Mouse (Mus musculus) CH12.LX (cell line): ENCODE measurements around the gene Mrrf. TPM values are rescaled to one million over a fixed set of nuclear protein-coding genes. Genes with fewer than 3 reads are reported as not detected.

Experiments
- DNase-seq: peaks from one replicate; pipeline ENCODE4 v3.0.0-alpha.2; 2013; ENCODE audit errors: extremely low read depth
- H3K27ac ChIP-seq: 2 replicates; pipeline ENCODE4 v1.5.1; 2012; ENCODE audit warnings: low read depth, mild to moderate bottlenecking, control low read depth, moderate library complexity; ENCODE audit not compliant: insufficient read depth
- H3K27me3 ChIP-seq: replicated peaks from 2 replicates; pipeline ENCODE3; 2012; ENCODE audit warnings: inconsistent platforms
- H3K36me3 ChIP-seq, 2 experiments: replicated peaks in 1 of 2; 2 replicates each; pipeline versions ENCODE3 to v1.6.1; 2012; ENCODE audit warnings: inconsistent platforms in 1 of 2, low read length in 1 of 2, mild to moderate bottlenecking in 1 of 2, mixed read lengths in 1 of 2, moderate library complexity in 1 of 2; ENCODE audit not compliant: control insufficient read depth in 1 of 2, insufficient read depth in 1 of 2
- H3K4me1 ChIP-seq, 2 experiments: 2 replicates each; pipeline ENCODE4 v1.6.1; 2012; ENCODE audit warnings: inconsistent platforms in 1 of 2, moderate library complexity in 1 of 2; ENCODE audit not compliant: insufficient read depth in 2 of 2, control insufficient read depth in 1 of 2
- H3K4me2 ChIP-seq: 2 replicates; pipeline ENCODE4 v1.6.1; 2012; ENCODE audit warnings: low read depth, mild to moderate bottlenecking, control low read depth; ENCODE audit not compliant: poor library complexity, insufficient read depth, severe bottlenecking
- H3K4me3 ChIP-seq, 3 experiments: fragments of 150-350 bp in 1 of 3; sonication (generic) in 1 of 3; replicated peaks in 1 of 3; 2 replicates each; pipeline versions ENCODE3 to v1.5.1; 2011 to 2012; ENCODE audit warnings: low read depth in 2 of 3, low read length in 2 of 3, mild to moderate bottlenecking in 2 of 3, moderate library complexity in 2 of 3, control low read depth in 1 of 3, improper control_type of control experiment in 1 of 3, inconsistent platforms in 1 of 3, mixed read lengths in 1 of 3; ENCODE audit not compliant: poor library complexity in 1 of 3
- H3K79me2 ChIP-seq: replicated peaks from 2 replicates; pipeline ENCODE4 v1.6.1; 2012; ENCODE audit warnings: mild to moderate bottlenecking, moderate library complexity; ENCODE audit not compliant: control insufficient read depth, poor library complexity, insufficient read depth, severe bottlenecking; ENCODE audit errors: extremely low read depth
- H3K9ac ChIP-seq: 2 replicates; pipeline ENCODE4 v1.6.1; 2012; ENCODE audit warnings: low read depth, mild to moderate bottlenecking, control low read depth, moderate library complexity; ENCODE audit not compliant: insufficient read depth
- H3K9me3 ChIP-seq: replicated peaks from 2 replicates; pipeline ENCODE3; 2012; ENCODE audit warnings: low read length, inconsistent platforms, mixed read lengths
- CHD1 ChIP-seq: IDR thresholded peaks from 2 replicates; pipeline ENCODE4 v1.6.1; 2012; ENCODE audit warnings: low read depth, low read length, improper control_type of control experiment, inconsistent platforms
- CHD2 ChIP-seq: IDR thresholded peaks from 2 replicates; pipeline ENCODE4 v1.6.1; 2011; ENCODE audit warnings: low read length, improper control_type of control experiment
- CTCF ChIP-seq, 2 experiments: IDR thresholded peaks in 1 of 2; conservative IDR thresholded peaks in 1 of 2; 2 replicates each; pipeline ENCODE4 v1.5.1; 2011 to 2012; ENCODE audit warnings: low read depth in 2 of 2, low read length in 2 of 2, improper control_type of control experiment in 1 of 2, inconsistent platforms in 1 of 2, mild to moderate bottlenecking in 1 of 2, moderate library complexity in 1 of 2
- ELF1 ChIP-seq: IDR thresholded peaks from 2 replicates; pipeline ENCODE4 v1.6.1; 2014; ENCODE audit warnings: low read depth, mild to moderate bottlenecking, inconsistent platforms, low read length, improper control_type of control experiment
- IRF4 ChIP-seq: IDR thresholded peaks from 2 replicates; pipeline ENCODE4 v1.6.1; 2014; ENCODE audit warnings: low read depth, mild to moderate bottlenecking, inconsistent platforms, low read length, improper control_type of control experiment
- JUN ChIP-seq: IDR thresholded peaks from 2 replicates; pipeline ENCODE4 v1.6.1; 2011; ENCODE audit warnings: low read depth, mild to moderate bottlenecking, low read length, improper control_type of control experiment, moderate library complexity; ENCODE audit not compliant: insufficient read depth
- KAT2A ChIP-seq: IDR thresholded peaks from 2 replicates; pipeline ENCODE4 v1.6.1; 2012; ENCODE audit warnings: low read length, improper control_type of control experiment, inconsistent platforms; ENCODE audit not compliant: insufficient replicate concordance
- MAZ ChIP-seq: IDR thresholded peaks from 2 replicates; pipeline ENCODE4 v1.6.1; 2012; ENCODE audit warnings: low read depth, mild to moderate bottlenecking, inconsistent platforms, low read length, improper control_type of control experiment, moderate library complexity
- MYC ChIP-seq: IDR thresholded peaks from 2 replicates; pipeline ENCODE4 v1.6.1; 2011; ENCODE audit warnings: low read depth, mild to moderate bottlenecking, improper control_type of control experiment, low read length
- NELFE ChIP-seq: IDR thresholded peaks from 2 replicates; pipeline ENCODE4 v1.6.1; 2011; ENCODE audit warnings: low read depth, low read length, improper control_type of control experiment
- NRF1 ChIP-seq: IDR thresholded peaks from 2 replicates; pipeline ENCODE4 v1.6.1; 2014; ENCODE audit warnings: low read depth, mild to moderate bottlenecking, inconsistent platforms, low read length, improper control_type of control experiment, moderate library complexity
- POLR2AphosphoS2 ChIP-seq: IDR thresholded peaks from 2 replicates; pipeline ENCODE4 v1.6.1; 2011; ENCODE audit warnings: low read depth, low read length, improper control_type of control experiment
- RAD21 ChIP-seq: IDR thresholded peaks from 2 replicates; pipeline ENCODE4 v1.6.1; 2011; ENCODE audit warnings: low read depth, mild to moderate bottlenecking, low read length, improper control_type of control experiment, moderate library complexity
- RCOR1 ChIP-seq: conservative IDR thresholded peaks from 2 replicates; pipeline ENCODE4 v1.6.1; 2012; ENCODE audit warnings: low read depth, mild to moderate bottlenecking, inconsistent platforms, low read length, improper control_type of control experiment
- SIN3A ChIP-seq: IDR thresholded peaks from 2 replicates; pipeline ENCODE4 v1.6.1; 2012; ENCODE audit warnings: low read length, improper control_type of control experiment, inconsistent platforms
- SMC3 ChIP-seq: IDR thresholded peaks from 2 replicates; pipeline ENCODE4 v1.6.1; 2011; ENCODE audit warnings: low read depth, low read length, improper control_type of control experiment
- UBTF ChIP-seq: IDR thresholded peaks from 2 replicates; pipeline ENCODE4 v1.6.1; 2012; ENCODE audit warnings: low read depth, mild to moderate bottlenecking, inconsistent platforms, low read length, improper control_type of control experiment, moderate library complexity
- USF1 ChIP-seq: IDR thresholded peaks from 2 replicates; pipeline ENCODE4 v1.6.1; 2014; ENCODE audit warnings: low read depth, mild to moderate bottlenecking, inconsistent platforms, low read length, improper control_type of control experiment
- dilution Hi-C: fragments of 300-500 bp; cut with MboI; formaldehyde crosslinking; loops from 2 replicates; pipeline ENCODE4 v1.14.3; 2020; ENCODE audit warnings: low sequenced_read_pairs; ENCODE audit not compliant: extremely low pct_unique_long_range_greater_than_20kb, extremely low pct_ligation_motif_present
- in situ Hi-C: fragments of 300-500 bp; cut with MboI; formaldehyde crosslinking; loops from 3 replicates; pipeline ENCODE4 v1.14.3; 2019; ENCODE audit warnings: low sequenced_read_pairs, low pct_ligation_motif_present, low pct_unique_long_range_greater_than_20kb, mixed read lengths
- polyA plus RNA-seq: library from polyadenylated mRNA; unstranded; fragments of >175 nt; gene quantifications from 2 replicates; pipeline ENCODE4 v1.2.1, GENCODE M21; 2012; ENCODE audit warnings: low read depth; ENCODE audit not compliant: insufficient read length
- total RNA-seq, 2 experiments: library from RNA; depleted of rRNA; stranded (reverse); fragments of 300-350 nt in 1 of 2; fragments of >200 nt in 1 of 2; gene quantifications; 2 replicates each; pipeline ENCODE4 v1.2.3; 2012 to 2014

The Mrrf gene
- total and polyA plus RNA-seq, 3 experiments: 17.2 to 22.2 (median 20.9) TPM

GRCm38 (mm10) chr2:36093301-36093700 is 42.9 kb upstream of the Mrrf start:
- H3K4me1 ChIP-seq: peaks cover 0 to 14% of the 10 kb centered on the region in 2 experiments; a peak in 2 of 4 replicates
- DNase-seq: no peak
- peaks cover 87% of the 10 kb centered on the region for H3K27me3 ChIP-seq
- no peak overlapping the region for H3K4me2 ChIP-seq
- no peak overlapping the region for H3K27ac ChIP-seq
- H3K9me3 ChIP-seq: no peaks in the 10 kb centered on the region
- H3K36me3 ChIP-seq: no peaks in the 10 kb centered on the region
- H3K9ac ChIP-seq: no peak overlapping the region
- in situ Hi-C loops (no loop called here), dilution Hi-C loops (no loop called here)
- H3K4me3 ChIP-seq: no peak overlapping the region
- TF ChIP-seq MYC (no peak), CHD2 (no peak), IRF4 (no peak), KAT2A (no peak), RCOR1 (no peak), USF1 (no peak), CHD1 (no peak), SIN3A (no peak), SMC3 (no peak)
- no peaks in the 10 kb centered on the region for H3K79me2 ChIP-seq

GRCm38 (mm10) chr2:36093914-36094475 is 42.2 kb upstream of the Mrrf start:
- H3K79me2 ChIP-seq: no peaks in the 10 kb centered on the region
- in situ Hi-C loops (no loop called here), dilution Hi-C loops (no loop called here)
- DNase-seq: no peak
- no peak overlapping the region for H3K4me2 ChIP-seq
- no peaks in the 10 kb centered on the region for H3K9me3 ChIP-seq
- no peak overlapping the region for H3K9ac ChIP-seq
- H3K4me1 ChIP-seq: peaks cover 0 to 14% of the 10 kb centered on the region in 2 experiments; a peak in 2 of 4 replicates
- no peak overlapping the region for H3K27ac ChIP-seq
- H3K4me3 ChIP-seq: no peak overlapping the region
- H3K27me3 ChIP-seq: peaks cover 89% of the 10 kb centered on the region
- TF ChIP-seq UBTF: no peak
- no peak for TF ChIP-seq CHD2
- no peak for TF ChIP-seq NRF1
- no peak for TF ChIP-seq KAT2A
- no peak for TF ChIP-seq USF1
- no peak for TF ChIP-seq ELF1
- no peak for TF ChIP-seq POLR2AphosphoS2
- no peak for TF ChIP-seq RAD21
- TF ChIP-seq NELFE: no peak
- TF ChIP-seq CTCF (conservative IDR thresholded peaks at IDR 0.05 in 1 of 2, IDR thresholded peaks at IDR 0.05 in 1 of 2; ENCODE audit: low read depth in 2 of 2, low read length in 2 of 2): no peak
- TF ChIP-seq MAZ: no peak
- no peak for TF ChIP-seq JUN
- H3K36me3 ChIP-seq: no peaks in the 10 kb centered on the region
